Mouse (Mus musculus): ENCODE measurements around the gene Gstt3.

DNA sequence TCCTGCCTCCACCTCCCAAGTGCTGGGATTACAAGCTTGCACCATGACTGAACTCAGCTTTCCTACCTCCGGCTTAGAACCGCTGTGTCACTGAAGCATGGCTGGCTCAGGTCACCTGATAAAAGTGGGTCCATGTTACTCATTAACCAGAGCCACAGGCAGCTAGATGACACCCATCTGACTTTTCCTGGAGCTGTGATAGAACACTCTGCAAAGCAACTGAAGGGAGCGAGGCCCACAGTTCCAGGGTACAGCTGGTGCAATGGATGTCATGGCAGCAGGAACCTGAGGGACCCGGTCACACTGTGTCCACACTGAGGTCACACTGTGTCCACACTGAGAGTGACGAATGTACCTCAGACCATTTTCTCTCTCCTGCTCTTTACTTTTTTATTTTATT is 8.6 kb upstream of the Gstt3 start:
- TF ChIP-seq CTCF (IDR thresholded peaks at IDR 0.05; ENCODE audit: extremely low read depth, insufficient read depth, insufficient read length, insufficient replicate concordance) (no peak), POLR2A (IDR thresholded peaks at IDR 0.05; ENCODE audit: low read depth, low read length) (no peak)
